Mouse (Mus musculus): ENCODE data around the gene Exph5.

Exph5 gene

GRCm38 (mm10) chr9:53356219-53357155 lies 55.0 kb downstream of the Exph5 start:
- no peak for DNase-seq (ENCODE audit: low read depth, low spot score)

DNA sequence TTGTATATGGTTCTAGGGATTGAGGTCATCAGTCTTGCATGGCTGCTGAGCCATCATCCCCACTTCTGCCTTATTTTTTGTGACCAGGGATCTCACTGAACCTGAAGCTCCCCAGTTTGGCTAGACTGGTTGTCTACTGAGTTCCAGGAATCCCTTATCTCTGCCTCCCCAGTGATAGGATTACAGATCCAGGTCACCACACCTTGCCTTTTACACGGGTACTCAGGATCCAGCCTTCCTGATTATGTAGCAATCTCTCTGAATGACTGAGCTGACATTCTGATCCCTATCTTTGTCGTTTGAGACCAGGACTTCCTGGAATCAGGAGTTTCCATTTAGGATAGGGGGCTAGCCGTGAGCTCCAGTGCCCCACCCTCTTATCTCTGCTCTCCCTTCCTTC lies 69.9 kb downstream of the Exph5 start:
- no peak for DNase-seq (ENCODE audit: low read depth, low spot score)

- DNase-seq (ENCODE audit: low read depth, low spot score), result no peak
Measured at GRCm38 (mm10) chr9:53375907-53376306, 74.4 kb downstream of the Exph5 start.

DNA sequence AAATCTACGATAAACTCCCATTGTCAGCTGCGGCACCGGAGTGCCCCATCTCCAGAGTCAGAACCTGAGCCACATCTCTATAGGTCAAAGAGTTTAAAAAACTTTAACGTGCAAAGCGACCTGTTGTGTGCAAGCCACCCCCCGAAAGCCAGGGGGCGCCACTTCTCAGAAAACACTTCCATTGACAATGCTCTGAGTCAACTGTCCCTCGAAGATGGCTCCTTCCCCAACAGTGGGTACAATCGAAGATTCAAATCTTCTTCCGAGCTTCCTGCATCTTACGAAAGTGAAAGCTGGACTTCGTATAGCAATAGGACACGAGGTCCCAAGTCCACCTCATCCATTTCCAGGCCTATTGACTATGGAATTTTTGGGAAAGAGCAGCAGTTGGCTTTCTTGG lies 75.3 kb downstream of the Exph5 start:
- no peak for DNase-seq (ENCODE audit: low read depth, low spot score)

DNA sequence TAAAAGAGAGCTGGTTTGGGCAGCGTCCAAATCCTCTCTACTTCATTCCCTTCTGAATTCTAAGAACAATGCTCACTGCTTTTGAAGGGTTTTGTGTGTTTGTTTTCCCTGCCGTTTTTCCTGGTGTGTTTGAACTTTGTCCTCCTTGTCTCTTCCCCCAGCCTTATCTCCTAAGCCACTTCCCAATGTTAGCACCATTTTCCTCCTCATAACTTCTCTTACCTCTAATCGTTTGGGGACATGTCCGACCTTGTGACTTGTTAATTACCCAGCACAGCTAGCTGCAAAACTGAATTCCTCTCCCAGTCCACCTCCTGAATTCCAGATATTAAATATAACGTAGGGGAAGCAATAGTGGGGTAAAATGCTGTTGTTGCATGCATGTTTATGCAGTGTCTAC lies 76.1 kb downstream of the Exph5 start:
- DNase-seq (ENCODE audit: low read depth, low spot score), result no peak

- DNase-seq (ENCODE audit: low read depth, low spot score), result no peak
Measured at GRCm38 (mm10) chr9:53378171-53378570, 76.7 kb downstream of the Exph5 start.

DNA sequence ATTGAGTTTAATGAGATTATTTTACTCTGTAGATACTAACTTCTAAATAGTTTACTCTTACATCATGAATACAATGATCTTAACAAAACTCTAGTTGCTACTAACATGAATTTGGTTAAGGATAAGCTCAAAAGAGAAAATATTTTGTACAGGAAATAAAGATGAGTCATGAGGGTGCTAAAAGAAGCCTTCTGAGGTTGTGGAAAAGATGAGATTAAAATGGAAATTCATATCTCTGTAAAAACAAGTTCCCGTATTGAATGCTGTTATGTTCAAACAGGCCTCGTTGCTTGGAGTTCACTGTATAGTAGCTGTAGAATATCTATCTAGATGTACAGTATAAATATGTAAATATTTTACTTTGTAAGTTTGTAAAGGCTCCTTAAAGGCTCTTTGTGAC lies 79.1 kb downstream of the Exph5 start:
- no peak for DNase-seq (ENCODE audit: low read depth, low spot score)

DNA sequence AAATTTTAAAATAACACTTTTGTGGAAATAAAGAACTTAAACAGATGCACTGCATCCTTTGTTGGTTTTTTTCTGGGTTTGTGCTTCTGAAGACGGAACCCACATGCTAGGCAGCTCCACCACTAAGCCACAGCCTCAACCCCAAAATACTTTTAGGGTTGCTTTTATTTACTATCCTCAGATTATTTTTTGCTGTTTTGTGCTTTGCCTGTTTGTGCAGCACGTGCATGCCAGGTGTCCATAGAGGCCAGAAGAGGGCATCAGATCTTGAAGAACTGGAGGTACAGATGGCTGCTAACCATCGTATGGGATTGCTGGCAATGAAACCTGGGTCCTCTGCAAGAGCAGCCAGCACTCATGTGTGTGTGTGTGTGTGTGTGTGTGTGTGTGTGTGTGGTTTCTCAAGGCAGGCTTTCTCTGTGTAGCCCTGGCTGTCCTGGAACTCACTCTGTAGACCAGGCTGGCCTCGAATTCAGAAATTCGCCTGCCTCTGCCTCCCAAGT lies 79.7 kb downstream of the Exph5 start:
- no peak for DNase-seq (ENCODE audit: low read depth, low spot score)

- DNase-seq (ENCODE audit: low read depth, low spot score), result peak; percentile 88
Measured at GRCm38 (mm10) chr9:53383951-53384866, 82.7 kb downstream of the Exph5 start, which contains the start of gene Kdelc2. Kdelc2 (plus strand) TSS chr9:53384025.

DNA sequence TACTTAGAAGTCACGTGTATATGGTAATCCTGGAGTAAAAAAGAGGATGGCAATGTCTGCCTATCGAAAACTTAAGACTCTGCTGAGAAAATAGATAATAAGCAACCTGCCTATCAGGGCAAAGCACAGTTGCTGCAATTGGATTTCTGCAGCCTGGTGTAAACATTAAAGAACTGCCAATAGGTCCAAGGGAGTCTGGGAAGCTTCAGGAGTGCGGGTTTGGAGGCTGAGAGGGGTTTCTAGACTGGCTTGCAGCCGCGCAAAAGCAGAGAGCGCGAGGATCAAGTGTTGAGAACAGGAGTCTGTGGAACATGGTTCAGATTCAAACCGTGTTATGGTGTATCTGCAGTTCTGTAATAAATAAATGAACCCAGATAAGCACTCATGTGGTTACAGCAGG lies 83.4 kb downstream of the Exph5 start:
- no peak for DNase-seq (ENCODE audit: low read depth, low spot score)

DNA sequence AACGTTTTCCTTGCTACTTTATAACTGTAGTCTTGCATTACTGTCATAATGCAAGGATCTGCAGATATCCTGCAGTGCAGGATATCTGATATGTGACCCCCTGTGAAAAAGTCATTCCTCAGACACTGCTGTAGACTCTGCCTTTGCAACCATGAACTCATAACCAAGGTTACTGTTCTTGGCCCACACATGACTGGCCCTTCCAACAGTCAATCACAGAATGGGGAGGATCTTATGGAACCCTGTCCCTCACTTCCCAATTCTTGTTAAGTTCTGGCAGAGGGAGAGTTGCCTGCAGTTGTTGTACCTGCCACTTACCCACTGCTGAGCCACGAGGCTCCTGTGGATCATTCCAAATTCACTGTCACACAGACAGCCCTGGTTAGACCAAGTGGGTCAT lies 86.0 kb downstream of the Exph5 start:
- no peak for DNase-seq (ENCODE audit: low read depth, low spot score)

- DNase-seq (ENCODE audit: low read depth, low spot score), result no peak
Measured at GRCm38 (mm10) chr9:53389109-53389508, 87.6 kb downstream of the Exph5 start.

GRCm38 (mm10) chr9:53390136-53390535 lies 88.7 kb downstream of the Exph5 start:
- DNase-seq (ENCODE audit: low read depth, low spot score), result no peak

GRCm38 (mm10) chr9:53397685-53398387 lies 96.4 kb downstream of the Exph5 start:
- no peak for DNase-seq (ENCODE audit: low read depth, low spot score)

- peak; percentile 67 for DNase-seq (ENCODE audit: low read depth, low spot score)
Measured at GRCm38 (mm10) chr9:53398388-53398700, 96.9 kb downstream of the Exph5 start.

- DNase-seq (ENCODE audit: low read depth, low spot score), result no peak
Measured at GRCm38 (mm10) chr9:53399537-53399936, 98.1 kb downstream of the Exph5 start.

GRCm38 (mm10) chr9:53400696-53401095 lies 99.2 kb downstream of the Exph5 start:
- DNase-seq (ENCODE audit: low read depth, low spot score), result no peak

- no peak for DNase-seq (ENCODE audit: low read depth, low spot score)
Measured at GRCm38 (mm10) chr9:53401146-53401545, 99.7 kb downstream of the Exph5 start.

GRCm38 (mm10) chr9:53402291-53402711 lies 100.8 kb downstream of the Exph5 start, which contains the start of gene 4930550C14Rik:
4930550C14Rik (plus strand) TSS chr9:53402325.
- DNase-seq (ENCODE audit: low read depth, low spot score), result peak; percentile 30

DNA sequence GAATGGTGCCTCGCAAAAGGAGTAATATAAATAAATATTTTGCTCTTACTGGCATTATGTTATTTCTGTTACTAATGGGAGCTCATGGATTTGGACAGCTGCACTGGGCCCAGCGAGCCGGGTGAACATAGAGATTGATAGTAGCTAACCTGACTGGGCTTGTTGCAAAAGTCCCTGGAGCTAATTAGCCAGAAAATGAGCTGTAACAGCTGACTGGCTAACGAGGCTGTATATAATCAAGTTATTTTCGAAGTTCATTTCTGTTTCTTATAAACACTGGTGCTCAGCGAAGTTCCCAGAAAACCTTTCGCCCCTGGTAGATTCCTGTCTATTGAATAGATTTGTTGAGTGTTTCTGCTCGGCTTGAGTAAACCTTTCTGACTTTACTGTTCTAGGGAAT lies 101.5 kb downstream of the Exph5 start:
- DNase-seq (ENCODE audit: low read depth, low spot score), result no peak

DNA sequence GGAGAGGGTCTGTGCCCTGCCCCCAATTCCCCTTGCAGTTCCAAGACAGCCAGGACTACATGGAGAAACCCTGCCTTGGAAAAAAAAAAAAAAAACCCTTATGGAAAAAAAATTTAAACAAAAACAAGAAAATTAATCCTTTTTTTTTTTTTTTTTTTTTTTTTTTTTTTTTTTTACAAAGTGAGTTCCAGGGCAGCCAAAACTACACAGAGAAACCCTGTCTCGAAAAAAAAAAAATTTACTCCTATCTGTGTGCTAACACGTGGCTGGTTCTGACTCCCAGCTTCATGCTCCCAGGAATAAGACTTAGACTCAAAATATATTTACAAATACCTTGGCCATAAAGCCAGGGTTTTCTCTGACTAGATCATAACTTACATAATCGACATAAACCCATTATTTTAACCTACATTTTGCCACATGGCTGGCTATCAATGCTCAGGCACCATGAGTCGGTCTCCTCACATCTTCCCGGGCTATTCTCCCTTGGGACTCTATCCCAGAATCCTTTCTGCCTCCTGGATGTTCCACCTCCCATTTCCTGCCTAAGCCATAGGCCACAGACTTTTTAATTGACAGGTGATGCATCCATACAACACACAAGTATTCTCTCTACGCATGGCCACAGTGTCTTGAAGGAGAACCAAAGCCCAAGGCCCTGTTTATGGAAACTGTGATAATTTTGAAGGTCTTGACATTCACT lies 102.7 kb downstream of the Exph5 start:
- no peak for DNase-seq (ENCODE audit: low read depth, low spot score)
